Mouse (Mus musculus): ENCODE measurements around the gene Il5ra.

DNA sequence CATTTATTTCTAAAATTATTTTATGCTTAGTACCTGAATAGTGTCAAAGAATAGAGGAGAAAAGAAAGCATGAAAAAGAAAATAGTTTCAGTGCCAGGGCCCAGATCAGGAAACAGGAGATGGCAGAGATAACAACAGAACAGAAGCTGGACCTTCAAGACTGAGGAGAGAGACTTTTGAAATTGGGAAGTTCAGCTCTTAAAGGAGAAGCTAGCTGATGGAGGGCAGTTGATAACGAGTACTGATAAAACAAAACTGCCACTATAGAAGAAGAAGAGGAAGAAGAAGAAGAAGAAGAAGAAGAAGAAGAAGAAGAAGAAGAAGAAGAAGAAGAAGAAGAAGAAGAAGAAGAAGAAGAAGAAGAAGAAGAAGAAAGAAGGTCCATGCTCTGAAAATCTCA, 21.1 kb downstream of the Il5ra start:
- TF ChIP-seq CTCF (IDR thresholded peaks at IDR 0.05 in 2 of 3, conservative IDR thresholded peaks at IDR 0.05 in 1 of 3; ENCODE audit: control insufficient read depth in 1 of 3, insufficient read depth in 1 of 3, low read depth in 2 of 3, low read length in 3 of 3, poor library complexity in 1 of 3, severe bottlenecking in 1 of 3): no peak
- TF ChIP-seq MAZ (IDR thresholded peaks at IDR 0.05; ENCODE audit: low read depth, low read length): no peak
- no peak for TF ChIP-seq POLR2A (IDR thresholded peaks at IDR 0.05; ENCODE audit: control insufficient read depth in 1 of 2, insufficient read depth in 1 of 2, low read depth in 1 of 2, low read length in 2 of 2, poor library complexity in 1 of 2)
